Mouse (Mus musculus): ENCODE results near the gene Jph2.

- no peak for TF ChIP-seq POLR2A (IDR thresholded peaks at IDR 0.05; ENCODE audit: borderline replicate concordance, extremely low read depth, insufficient read depth, insufficient read length, poor library complexity, severe bottlenecking)
- no peak for TF ChIP-seq CTCF (IDR thresholded peaks at IDR 0.05; ENCODE audit: borderline replicate concordance, extremely low read depth, insufficient read depth, insufficient read length)
Measured at GRCm38 (mm10) chr2:163397071-163397470, 722 bp downstream of the Jph2 start.
